Mouse (Mus musculus) liver, embryonic 12.5 days (tissue): ENCODE data around the gene Polm. TPM values are rescaled to one million over a fixed set of nuclear protein-coding genes. Genes with fewer than 3 reads are reported as not detected.
"Not testable (repeated sequence)": the region's sequence is repeated elsewhere in the genome, so short reads cannot be mapped to it uniquely, and the experiment has no call there.

Experiments
- ATAC-seq: fragments of 200-750 bp; cut with Nextera tagmentation; 2 replicates; pipeline ENCODE4 v1.8.0; 2017; ENCODE audit warnings: moderate number of reproducible peaks, mild to moderate bottlenecking, moderate library complexity
- H3K27ac ChIP-seq: fragments of 300-500 bp; sonication (generic); 2 replicates; pipeline ENCODE4 v1.5.1; 2016; ENCODE audit warnings: mild to moderate bottlenecking
- H3K27me3 ChIP-seq: fragments of 300-500 bp; sonication (generic); replicated peaks from 2 replicates; pipeline ENCODE4 v1.6.1; 2016; ENCODE audit warnings: mild to moderate bottlenecking, moderate library complexity
- H3K36me3 ChIP-seq: fragments of 300-500 bp; sonication (generic); 2 replicates; pipeline ENCODE4 v1.6.1; 2016; ENCODE audit warnings: mild to moderate bottlenecking, moderate library complexity
- H3K4me1 ChIP-seq: fragments of 300-500 bp; sonication (generic); 2 replicates; pipeline ENCODE4 v1.6.1; 2016
- H3K4me2 ChIP-seq: fragments of 300-500 bp; sonication (generic); 2 replicates; pipeline ENCODE4 v1.6.1; 2016; ENCODE audit warnings: mild to moderate bottlenecking, moderate library complexity
- H3K4me3 ChIP-seq: fragments of 300-500 bp; sonication (generic); 2 replicates; pipeline ENCODE4 v1.5.1; 2016; ENCODE audit warnings: mild to moderate bottlenecking, moderate library complexity
- H3K9ac ChIP-seq: fragments of 300-500 bp; sonication (generic); 2 replicates; pipeline ENCODE4 v1.6.1; 2016; ENCODE audit warnings: mild to moderate bottlenecking, moderate library complexity
- H3K9me3 ChIP-seq: fragments of 300-500 bp; sonication (generic); replicated peaks from 2 replicates; pipeline ENCODE4 v1.6.1; 2016; ENCODE audit warnings: mild to moderate bottlenecking, moderate library complexity
- WGBS: fragments of 180-500 bp; shearing (Covaris S2); methylation state at CpG from one replicate; pipeline ENCODE4 v1.1.7; 2016; ENCODE audit not compliant: insufficient replicate concordance; 5-methylcytosine and 5-hydroxymethylcytosine counted together
- polyA plus RNA-seq: library from polyadenylated mRNA; unstranded; fragments of >200 nt; fragmentation: Nextera tagmentation; extraction: Ambion mirVana; gene quantifications from 2 replicates; pipeline ENCODE4 v1.2.1, GENCODE M21; 2016

Gene Polm
- polyA plus RNA-seq, 1 experiment from 2014 or later, result 2.9 TPM

GRCm38 (mm10) chr11:5828509-5829191 lies 9.2 kb downstream of the Polm start:
- Histone ChIP-seq H3K9me3 (no peaks in the 10 kb centered on the region), H3K9ac (no peak overlapping the region), H3K4me1 (peaks cover 10% of the 10 kb centered on the region), H3K4me3 (no peak overlapping the region), H3K27me3 (no peaks in the 10 kb centered on the region), H3K36me3 (peaks cover 47% of the 10 kb centered on the region), H3K27ac (no peak overlapping the region), H3K4me2 (no peak overlapping the region)
- WGBS, result 79% methylated on average over 11 of the region's 11 CpGs
- ATAC-seq, result no peak

- Histone ChIP-seq H3K9me3 (no peaks in the 10 kb centered on the region), H3K4me2 (no peak overlapping the region)
These were observed 9.9 kb downstream of the Polm start for GRCm38 (mm10) chr11:5827931-5828330.

GRCm38 (mm10) chr11:5825432-5825831 lies 12.4 kb downstream of the Polm start:
- Histone ChIP-seq H3K4me1 (peaks cover 10% of the 10 kb centered on the region), H3K27me3 (no peaks in the 10 kb centered on the region), H3K9me3 (no peaks in the 10 kb centered on the region), H3K27ac (no peak overlapping the region), H3K4me2 (no peak overlapping the region), H3K4me3 (no peak overlapping the region), H3K36me3 (peaks cover 26% of the 10 kb centered on the region), H3K9ac (no peak overlapping the region)
- ATAC-seq, result no peak

More at GRCm38 (mm10) chr11:5827931-5828330, 9.9 kb downstream of the Polm start:
- H3K4me1 ChIP-seq, result peaks cover 10% of the 10 kb centered on the region
- H3K9ac ChIP-seq, result no peak overlapping the region
- WGBS, result 71% methylated on average over 5 of the region's 5 CpGs
- H3K27ac ChIP-seq, result no peak overlapping the region
- no peaks in the 10 kb centered on the region for H3K27me3 ChIP-seq
- no peak for ATAC-seq
- peaks cover 39% of the 10 kb centered on the region for H3K36me3 ChIP-seq
- H3K4me3 ChIP-seq, result no peak overlapping the region

GRCm38 (mm10) chr11:5819223-5819622 lies 18.6 kb downstream of the Polm start:
- H3K4me3 ChIP-seq, result no peak overlapping the region
- H3K27me3 ChIP-seq, result no peaks in the 10 kb centered on the region
- ATAC-seq, result no peak
- no peaks in the 10 kb centered on the region for H3K4me1 ChIP-seq
- WGBS, result 40% methylated on average over 2 of the region's 2 CpGs
- no peaks in the 10 kb centered on the region for H3K36me3 ChIP-seq
- H3K9me3 ChIP-seq, result no peaks in the 10 kb centered on the region
- H3K27ac ChIP-seq, result no peak overlapping the region
- no peak overlapping the region for H3K9ac ChIP-seq
- no peak overlapping the region for H3K4me2 ChIP-seq

- ATAC-seq, result no peak
- 69% methylated on average over 10 of the region's 10 CpGs for WGBS
- H3K4me3 ChIP-seq, result no peak overlapping the region
- no peaks in the 10 kb centered on the region for H3K27me3 ChIP-seq
- no peaks in the 10 kb centered on the region for H3K4me1 ChIP-seq
- no peak overlapping the region for H3K9ac ChIP-seq
- H3K27ac ChIP-seq, result no peak overlapping the region
- no peaks in the 10 kb centered on the region for H3K9me3 ChIP-seq
- H3K36me3 ChIP-seq, result no peaks in the 10 kb centered on the region
- no peak overlapping the region for H3K4me2 ChIP-seq
These were observed 24.4 kb downstream of the Polm start for GRCm38 (mm10) chr11:5813381-5813780.

GRCm38 (mm10) chr11:5809487-5809886 lies 28.3 kb downstream of the Polm start:
- not testable (repeated sequence) for H3K4me3 ChIP-seq, H3K36me3 ChIP-seq, H3K9me3 ChIP-seq, ATAC-seq, H3K27ac ChIP-seq, H3K4me2 ChIP-seq, H3K9ac ChIP-seq, H3K4me1 ChIP-seq, H3K27me3 ChIP-seq
- 79% methylated on average over 4 of the region's 4 CpGs for WGBS

GRCm38 (mm10) chr11:5807956-5808355 lies 29.9 kb downstream of the Polm start:
- H3K36me3 ChIP-seq, result no peaks in the 10 kb centered on the region
- 69% methylated on average over 9 of the region's 9 CpGs for WGBS
- H3K4me1 ChIP-seq, result peaks cover 12% of the 10 kb centered on the region
- no peak overlapping the region for H3K4me3 ChIP-seq
- H3K9ac ChIP-seq, result no peak overlapping the region
- no peaks in the 10 kb centered on the region for H3K27me3 ChIP-seq
- H3K4me2 ChIP-seq, result no peak overlapping the region
- no peak overlapping the region for H3K27ac ChIP-seq
- H3K9me3 ChIP-seq, result no peaks in the 10 kb centered on the region
- no peak for ATAC-seq

GRCm38 (mm10) chr11:5805711-5806110 lies 32.1 kb downstream of the Polm start:
- no peak for ATAC-seq
- 35% methylated on average over 3 of the region's 3 CpGs for WGBS
- no peak overlapping the region for H3K27ac ChIP-seq
- no peak overlapping the region for H3K9ac ChIP-seq
- peaks cover 23% of the 10 kb centered on the region for H3K4me1 ChIP-seq
- no peak overlapping the region for H3K4me2 ChIP-seq
- H3K4me3 ChIP-seq, result no peak overlapping the region
- peaks cover 7% of the 10 kb centered on the region for H3K36me3 ChIP-seq
- no peaks in the 10 kb centered on the region for H3K27me3 ChIP-seq
- no peaks in the 10 kb centered on the region for H3K9me3 ChIP-seq

GRCm38 (mm10) chr11:5804174-5804573 lies 33.6 kb downstream of the Polm start:
- peaks cover 23% of the 10 kb centered on the region for H3K36me3 ChIP-seq
- H3K27ac ChIP-seq, result no peak overlapping the region
- peaks cover 23% of the 10 kb centered on the region for H3K4me1 ChIP-seq
- no peak overlapping the region for H3K4me3 ChIP-seq
- H3K9ac ChIP-seq, result no peak overlapping the region
- ATAC-seq, result no peak
- no peak overlapping the region for H3K4me2 ChIP-seq
- H3K9me3 ChIP-seq, result no peaks in the 10 kb centered on the region
- H3K27me3 ChIP-seq, result no peaks in the 10 kb centered on the region
- 62% methylated on average over 5 of the region's 5 CpGs for WGBS

GRCm38 (mm10) chr11:5803551-5803981 lies 34.2 kb downstream of the Polm start, which contains the start of gene Pgam2:
Gene Pgam2, minus strand, starts transcription at chr11:5803733.
- 33% methylated on average over 8 of the region's 8 CpGs for WGBS
- Histone ChIP-seq H3K9ac (no peak within 1 kb of the TSS), H3K27ac (no peak within 1 kb of the TSS), H3K9me3 (no peaks in the 10 kb centered on the region), H3K4me2 (no peak within 1 kb of the TSS), H3K4me1 (peaks cover 23% of the 10 kb centered on the region), H3K27me3 (no peaks in the 10 kb centered on the region), H3K4me3 (no peak within 1 kb of the TSS), H3K36me3 (peaks cover 29% of the 10 kb centered on the region)
- no peak for ATAC-seq

GRCm38 (mm10) chr11:5802457-5803217 lies 35.2 kb downstream of the Polm start:
- Histone ChIP-seq H3K27ac (no peak overlapping the region), H3K4me2 (no peak overlapping the region), H3K36me3 (peaks cover 37% of the 10 kb centered on the region), H3K9ac (no peak overlapping the region), H3K4me3 (no peak overlapping the region), H3K9me3 (no peaks in the 10 kb centered on the region), H3K27me3 (no peaks in the 10 kb centered on the region), H3K4me1 (peaks cover 23% of the 10 kb centered on the region)
- ATAC-seq, result no peak
- WGBS, result 60% methylated on average over 8 of the region's 8 CpGs

GRCm38 (mm10) chr11:5802005-5802404 lies 35.8 kb downstream of the Polm start:
- no peaks in the 10 kb centered on the region for H3K9me3 ChIP-seq
- no peak for ATAC-seq
- WGBS, result 62% methylated on average over 12 of the region's 12 CpGs
- peaks cover 43% of the 10 kb centered on the region for H3K36me3 ChIP-seq
- H3K27me3 ChIP-seq, result no peaks in the 10 kb centered on the region
- H3K27ac ChIP-seq, result no peak overlapping the region
- peaks cover 23% of the 10 kb centered on the region for H3K4me1 ChIP-seq
- H3K4me2 ChIP-seq, result no peak overlapping the region
- H3K9ac ChIP-seq, result no peak overlapping the region
- H3K4me3 ChIP-seq, result no peak overlapping the region
